Mouse (Mus musculus) small intestine, adult 2 months (tissue): ENCODE measurements at regions not wholly inside any gene's neighbourhood (a gene's known extent, or its start where the extent isn't known, plus 50 kb on each side); places are given as distances from the start of the nearest gene placed in this dataset.
"Not testable (repeated sequence)": the region's sequence is repeated elsewhere in the genome, so short reads cannot be mapped to it uniquely, and the experiment has no call there.

Experiments
- H3K27ac ChIP-seq: fragments of 200-500 bp; 2 replicates; pipeline ENCODE4 v1.5.1; 2012; ENCODE audit warnings: low read depth, low read length, control low read depth, inconsistent platforms; ENCODE audit not compliant: insufficient read depth
- H3K27me3 ChIP-seq: fragments of 200-500 bp; 2 replicates; pipeline ENCODE4 v1.6.1; 2012; ENCODE audit warnings: mild to moderate bottlenecking, moderate library complexity, low read length, inconsistent platforms; ENCODE audit not compliant: control insufficient read depth, insufficient read depth
- H3K36me3 ChIP-seq: fragments of 200-500 bp; 2 replicates; pipeline ENCODE4 v1.6.1; 2012; ENCODE audit warnings: mild to moderate bottlenecking, low read length, control low read depth, inconsistent platforms; ENCODE audit not compliant: control insufficient read depth, insufficient read depth
- H3K4me1 ChIP-seq: fragments of 200-500 bp; 2 replicates; pipeline ENCODE4 v1.6.1; 2012; ENCODE audit warnings: low read length, inconsistent platforms, mixed read lengths; ENCODE audit not compliant: control insufficient read depth, insufficient read depth, insufficient read length
- H3K4me3 ChIP-seq: fragments of 200-500 bp; 2 replicates; pipeline ENCODE4 v1.5.1; 2012; ENCODE audit warnings: low read depth, mild to moderate bottlenecking, control low read depth, inconsistent platforms, low read length, moderate library complexity
- CTCF ChIP-seq: fragments of 200-500 bp; IDR thresholded peaks from 2 replicates; pipeline ENCODE4 v1.5.1; 2012; ENCODE audit warnings: low read depth, mild to moderate bottlenecking, control low read depth, inconsistent platforms, low read length, moderate library complexity, mixed read lengths; ENCODE audit not compliant: insufficient replicate concordance, insufficient read length; ENCODE audit errors: extremely low read depth
- POLR2A ChIP-seq: fragments of 200-500 bp; IDR thresholded peaks from 2 replicates; pipeline ENCODE4 v1.6.1; 2012; ENCODE audit warnings: low read depth, mild to moderate bottlenecking, control low read depth, inconsistent platforms, low read length, moderate library complexity
- WGBS: fragments of 180-500 bp; shearing (Covaris S2); methylation state at CpG from one replicate; pipeline ENCODE4 v1.1.7; 2018; 5-methylcytosine and 5-hydroxymethylcytosine counted together

DNA sequence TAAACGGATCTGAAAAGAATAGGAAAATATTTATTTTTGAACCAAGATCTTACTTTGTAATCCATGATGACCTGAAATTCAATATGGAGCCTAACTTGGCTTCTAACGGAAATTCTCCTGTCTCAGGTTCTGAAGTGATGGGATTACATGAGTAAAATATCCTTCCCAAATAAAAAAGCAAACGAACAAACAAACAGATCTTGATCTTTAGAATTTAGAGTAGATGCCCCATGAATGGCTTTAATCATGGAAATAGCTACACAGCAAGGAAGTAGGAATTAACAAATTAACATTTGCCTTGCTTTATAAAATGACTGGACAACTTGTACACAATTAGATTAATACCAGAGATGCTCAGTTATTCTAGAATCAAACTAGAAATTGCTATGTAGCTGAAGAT, 243.8 kb downstream of the Mef2c start:
- Histone ChIP-seq H3K36me3 (no peaks in the 10 kb centered on the region), H3K4me1 (no peaks in the 10 kb centered on the region; the same call in 1 of the 2 replicates), H3K27me3 (peaks cover 5% of the 10 kb centered on the region), H3K27ac (no peak overlapping the region), H3K4me3 (no peak overlapping the region)
- WGBS = 57% methylated on average over 3 of the region's 3 CpGs
- TF ChIP-seq POLR2A (no peak), CTCF (no peak)

DNA sequence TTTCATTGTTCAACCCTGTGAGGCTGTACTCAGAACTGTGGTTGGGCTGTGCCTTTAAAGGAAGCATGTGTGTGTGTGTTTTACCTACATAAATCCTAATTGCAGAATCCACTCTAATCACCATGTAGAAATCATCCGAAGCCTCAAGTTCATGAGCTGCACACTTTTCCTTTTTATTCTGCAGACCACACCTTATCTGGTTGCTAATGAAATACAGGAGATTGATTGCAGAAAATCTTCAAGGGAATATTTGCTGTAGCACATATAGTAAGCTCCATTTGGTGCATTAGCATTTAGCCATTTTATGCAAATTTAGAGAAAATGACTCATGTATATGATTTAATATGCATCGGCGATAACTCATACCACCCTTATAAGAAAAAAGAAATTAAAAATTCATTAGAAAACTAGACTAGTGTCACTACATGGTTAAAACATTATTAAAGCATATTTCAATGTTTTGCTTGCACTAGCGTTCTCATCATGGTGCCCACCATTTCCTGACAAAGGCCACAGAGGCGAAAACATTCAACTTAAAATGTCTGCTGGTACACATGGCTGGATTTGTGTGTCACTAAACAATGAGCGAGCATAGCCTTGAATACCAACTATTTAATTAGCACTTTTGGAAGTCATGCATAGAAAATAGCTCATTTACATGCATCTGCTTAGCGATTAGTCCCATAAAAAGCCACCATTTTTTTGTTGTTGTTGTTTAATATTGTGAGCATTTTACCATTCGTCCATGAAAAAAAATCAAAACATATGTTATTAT, 245.7 kb downstream of the Mef2c start:
- TF ChIP-seq CTCF (no peak), POLR2A (no peak)
- WGBS = 77% methylated on average over 8 of the region's 8 CpGs
- H3K4me3 ChIP-seq = no peak overlapping the region
- no peak overlapping the region for H3K27ac ChIP-seq
- H3K27me3 ChIP-seq = peaks cover 5% of the 10 kb centered on the region
- no peaks in the 10 kb centered on the region for H3K36me3 ChIP-seq
- H3K4me1 ChIP-seq = no peaks in the 10 kb centered on the region; the same call in 1 of the 2 replicates

DNA sequence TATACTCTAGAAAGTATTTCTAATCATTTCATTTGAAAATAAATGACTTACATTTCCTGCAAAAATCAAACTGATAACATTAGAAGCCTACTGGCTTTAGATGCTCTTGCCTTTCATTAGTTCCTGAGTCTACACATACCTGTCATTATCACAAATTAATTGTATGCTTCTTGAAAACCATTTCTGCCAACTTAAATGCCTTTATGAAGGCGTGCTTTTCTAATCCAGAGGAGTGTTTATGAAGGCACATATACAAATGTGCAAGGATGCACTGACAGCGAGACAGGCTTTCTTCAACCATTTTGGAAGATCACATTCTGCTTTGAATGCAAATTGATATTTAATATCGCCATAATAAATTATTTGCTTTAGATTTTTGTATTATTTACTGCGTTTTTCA, 246.6 kb downstream of the Mef2c start:
- no peaks in the 10 kb centered on the region for H3K4me1 ChIP-seq
- WGBS = 57% methylated on average over 4 of the region's 4 CpGs
- H3K27ac ChIP-seq = no peak overlapping the region
- no peak overlapping the region for H3K4me3 ChIP-seq
- H3K36me3 ChIP-seq = no peaks in the 10 kb centered on the region
- no peaks in the 10 kb centered on the region; the same call in 1 of the 2 replicates for H3K27me3 ChIP-seq
- no peak for TF ChIP-seq POLR2A
- no peak for TF ChIP-seq CTCF

DNA sequence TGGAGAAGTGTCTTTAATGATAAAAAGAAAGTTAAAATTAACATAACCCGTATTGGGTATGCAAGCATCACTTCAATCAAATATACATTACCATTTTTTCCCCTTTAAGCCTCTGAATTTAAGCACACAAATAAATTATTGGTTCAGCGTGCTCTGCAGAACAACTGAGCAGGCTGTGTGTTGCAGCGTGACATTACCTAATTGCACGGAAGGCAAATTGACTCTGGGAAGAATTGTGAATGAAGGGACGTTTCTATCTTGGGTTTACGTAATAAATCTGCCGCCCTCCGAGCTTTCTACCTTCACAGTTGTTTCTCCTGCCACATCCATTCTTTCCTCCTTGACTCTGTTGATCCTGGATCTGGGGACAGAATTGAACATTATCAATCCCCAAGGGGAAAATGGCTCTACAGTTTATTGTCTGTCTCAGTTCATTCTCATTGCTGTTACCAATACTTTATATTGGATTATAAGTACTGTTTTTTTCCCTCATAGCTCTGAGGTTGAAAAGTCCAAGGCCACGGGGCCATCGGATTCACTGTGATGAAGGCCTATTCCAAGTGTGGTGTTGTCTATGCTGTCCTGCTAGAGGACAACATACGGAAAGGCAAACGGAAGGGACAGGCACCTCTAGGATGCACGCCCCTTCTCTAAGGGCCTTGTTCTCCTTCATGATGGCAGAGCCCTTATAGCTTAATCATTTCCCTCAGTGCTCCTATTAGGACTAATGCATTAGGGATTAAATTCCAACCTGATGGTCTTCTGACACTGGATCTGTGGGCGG, 256.7 kb downstream of the Mef2c start:
- no peaks in the 10 kb centered on the region for H3K36me3 ChIP-seq
- no peaks in the 10 kb centered on the region for H3K4me1 ChIP-seq
- 81% methylated on average over 14 of the region's 14 CpGs for WGBS
- TF ChIP-seq CTCF = no peak
- no peak for TF ChIP-seq POLR2A
- no peaks in the 10 kb centered on the region for H3K27me3 ChIP-seq
- H3K27ac ChIP-seq = no peak overlapping the region
- no peak overlapping the region for H3K4me3 ChIP-seq

DNA sequence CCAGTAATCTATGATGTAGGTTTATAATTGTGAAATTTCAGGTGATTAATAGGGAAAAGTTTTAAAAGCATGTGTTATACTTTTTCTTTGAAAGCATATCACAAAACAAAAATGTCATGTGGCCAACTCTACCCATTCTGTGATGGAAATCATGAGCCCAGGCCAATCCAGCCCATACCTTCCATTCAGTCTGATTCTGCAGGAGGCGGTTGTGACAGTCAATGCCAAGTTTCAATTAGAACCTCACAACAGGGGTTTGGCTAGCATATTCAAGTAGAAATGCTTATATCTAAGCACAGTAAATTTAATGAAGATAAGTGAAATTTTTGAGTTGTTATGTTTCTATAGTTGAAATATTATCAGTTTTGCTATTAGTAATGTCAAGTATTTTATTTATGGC, 258.6 kb downstream of the Mef2c start:
- Histone ChIP-seq H3K27ac (no peak overlapping the region), H3K36me3 (no peaks in the 10 kb centered on the region), H3K4me1 (no peaks in the 10 kb centered on the region), H3K27me3 (no peaks in the 10 kb centered on the region), H3K4me3 (no peak overlapping the region)
- no peak for TF ChIP-seq CTCF
- TF ChIP-seq POLR2A = no peak
- 94% methylated on average over 1 of the region's 1 CpGs for WGBS

DNA sequence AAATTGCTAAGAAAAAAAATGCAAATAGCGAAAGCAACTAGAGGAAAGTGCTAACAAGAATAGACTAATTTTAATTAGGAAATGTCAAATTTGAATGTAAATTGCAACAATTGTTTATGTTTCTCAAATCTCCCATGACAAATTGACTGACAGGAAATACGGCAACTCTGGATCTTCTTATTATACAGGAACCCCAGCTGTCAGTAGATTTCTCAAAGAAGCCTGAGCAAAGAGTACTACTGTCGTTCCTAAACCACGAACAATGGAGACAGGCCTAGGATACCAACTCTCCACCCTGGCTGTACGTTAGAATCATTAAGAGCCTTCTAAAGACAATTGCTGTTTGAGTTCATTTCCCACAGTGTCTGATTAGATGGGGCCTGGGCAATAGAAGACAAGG, 259.5 kb downstream of the Mef2c start:
- not testable (repeated sequence) for H3K27ac ChIP-seq, H3K4me1 ChIP-seq, H3K27me3 ChIP-seq, H3K4me3 ChIP-seq, H3K36me3 ChIP-seq
- 75% methylated on average over 5 of the region's 5 CpGs for WGBS

DNA sequence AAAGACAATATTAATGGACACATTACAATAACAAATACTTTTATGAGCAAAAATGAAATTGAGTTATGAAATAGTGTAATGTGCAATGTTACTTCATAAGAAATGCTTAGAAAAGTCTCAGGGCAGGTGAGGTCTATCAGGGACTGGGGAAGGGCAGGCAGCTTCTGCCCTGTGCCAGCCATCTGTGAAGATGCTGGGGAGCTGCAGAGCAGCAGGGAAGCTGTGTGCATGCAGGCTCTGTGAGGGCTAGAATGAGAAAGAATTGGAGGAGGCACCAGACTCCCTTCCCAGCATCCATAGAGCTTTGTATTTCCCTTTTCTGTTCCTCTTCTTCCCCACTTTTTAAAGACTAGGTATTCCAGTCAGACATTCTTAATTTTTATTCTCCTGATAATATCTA, 281.8 kb downstream of the Mef2c start:
- Histone ChIP-seq H3K27me3 (no peaks in the 10 kb centered on the region), H3K4me3 (no peak overlapping the region), H3K27ac (no peak overlapping the region), H3K4me1 (no peaks in the 10 kb centered on the region), H3K36me3 (no peaks in the 10 kb centered on the region)
- no peak for TF ChIP-seq POLR2A
- TF ChIP-seq CTCF = no peak
